In the genomic region with DNA sequence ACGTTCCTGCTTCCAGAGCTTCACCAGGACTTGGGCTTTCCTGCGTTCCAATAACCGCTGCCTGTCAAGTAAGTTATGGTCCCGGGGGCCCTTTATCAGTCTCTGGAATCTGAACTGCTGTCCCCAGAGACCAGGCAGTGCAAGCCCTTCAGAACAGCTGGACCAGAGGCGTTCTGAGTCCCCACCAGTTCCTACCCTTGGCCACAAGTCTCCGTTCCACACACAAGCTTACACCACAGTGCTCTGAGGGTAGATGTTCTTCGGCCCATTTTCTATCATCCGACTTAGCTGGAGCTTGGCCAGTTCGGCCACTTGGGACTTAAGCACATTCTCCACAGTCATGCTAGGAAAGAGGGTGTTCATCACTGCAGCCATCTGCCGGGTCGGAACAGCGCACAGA, we compare ENCODE assay signal across 20 mouse cellular contexts. TPM values are rescaled to one million over a fixed set of nuclear protein-coding genes. Genes with fewer than 3 reads are reported as not detected.
DNase-seq lines count a peak whose midpoint lies in the region; ATAC-seq lines count a peak whose summit lies in the region.
"Had no signal": no experiment of that assay in that cellular context is flagged by ENCODE, and none has a peak within 500 bp of the region (broad histone marks: within the 10 kb centered on the region; RNA-seq: fewer than 3 reads in every experiment).

No protein-coding gene starts in this region.

- H3K4me2 ChIP-seq in hindbrain, embryonic 11.5 days (replicated peaks; ENCODE audit: low read depth, low read length) = no peak overlapping the region
- H3K4me2 ChIP-seq in kidney, embryonic 16.5 days (replicated peaks; ENCODE audit: low read depth, low read length) = no peak overlapping the region
- H3K4me2 ChIP-seq: embryonic facial prominence, embryonic 15.5 days; heart, embryonic 12.5 days; hindbrain, embryonic 12.5 days had no signal

- peaks cover 13% of the 10 kb centered on the region for H3K36me3 ChIP-seq in hindbrain, embryonic 10.5 days
- H3K36me3 ChIP-seq in hindbrain, embryonic 11.5 days (ENCODE audit: control insufficient read depth, insufficient read depth, low read length) = no peaks in the 10 kb centered on the region
- peaks cover 3% of the 10 kb centered on the region; the same call in 1 of the 2 replicates for H3K36me3 ChIP-seq in kidney, embryonic 16.5 days (ENCODE audit: insufficient read depth, low read length)

- H3K9me3 ChIP-seq in hindbrain, embryonic 10.5 days = no peaks in the 10 kb centered on the region
- H3K9me3 ChIP-seq in hindbrain, embryonic 11.5 days (ENCODE audit: control insufficient read depth, low read length) = no peaks in the 10 kb centered on the region
- H3K9me3 ChIP-seq in kidney, embryonic 16.5 days (ENCODE audit: low read length) = no peaks in the 10 kb centered on the region
- H3K9me3 ChIP-seq: embryonic facial prominence, embryonic 15.5 days; forebrain, embryonic 10.5 days; heart, embryonic 12.5 days; hindbrain, embryonic 12.5 days had no signal

- H3K4me3 ChIP-seq in hindbrain, embryonic 10.5 days = no peak overlapping the region; the same call in 1 of the 2 replicates
- H3K4me3 ChIP-seq in hindbrain, embryonic 11.5 days (ENCODE audit: low read depth, low read length) = no peak overlapping the region
- H3K4me3 ChIP-seq in kidney, embryonic 16.5 days (ENCODE audit: low read length) = no peak overlapping the region
- H3K4me3 ChIP-seq: embryonic facial prominence, embryonic 15.5 days; erythroblast, embryonic 14.5 days; forebrain, embryonic 10.5 days; heart, embryonic 12.5 days; hindbrain, embryonic 12.5 days had no signal

- no peak overlapping the region for H3K9ac ChIP-seq in hindbrain, embryonic 11.5 days (ENCODE audit: low read depth, low read length)
- no peak overlapping the region for H3K9ac ChIP-seq in kidney, embryonic 16.5 days (replicated peaks; ENCODE audit: low read length)
- H3K9ac ChIP-seq: embryonic facial prominence, embryonic 15.5 days; heart, embryonic 12.5 days; hindbrain, embryonic 12.5 days had no signal

- no peaks in the 10 kb centered on the region; the same call in 1 of the 2 replicates for H3K27me3 ChIP-seq in hindbrain, embryonic 10.5 days (ENCODE audit: insufficient read depth, poor library complexity, severe bottlenecking)
- no peaks in the 10 kb centered on the region for H3K27me3 ChIP-seq in hindbrain, embryonic 11.5 days (ENCODE audit: control insufficient read depth, insufficient read depth, low read length)
- H3K27me3 ChIP-seq in kidney, embryonic 16.5 days (ENCODE audit: insufficient read depth, low read length) = no peaks in the 10 kb centered on the region
- H3K27me3 ChIP-seq: CH12.LX; embryonic facial prominence, embryonic 15.5 days; heart, embryonic 12.5 days; hindbrain, embryonic 12.5 days had no signal

- no peak for DNase-seq in hindbrain, embryonic 10.5 days (ENCODE audit: low spot score)
- no peak for DNase-seq in hindbrain, embryonic 11.5 days (ENCODE audit: low spot score)
- peak; percentile 55 for DNase-seq in kidney, postnatal 10 days
- peak; percentile 40 to 63 for DNase-seq in kidney, postnatal 25 days
- DNase-seq in thymus, postnatal 4 days = no peak
- DNase-seq: adrenal gland, adult 2 months; adrenal gland, postnatal 25 days; cerebellum, adult 18-20 months; cerebellum, adult 9-11 months; cerebellum, postnatal 36 days; gastrocnemius, postnatal 14 days had no signal

- ATAC-seq in hindbrain, embryonic 11.5 days (ENCODE audit: low FRiP score) = no peak
- ATAC-seq in kidney, embryonic 16.5 days (ENCODE audit: low FRiP score, low TSS enrichment) = no peak
- ATAC-seq: forebrain, embryonic 14.5 days; hindbrain, embryonic 16.5 days had no signal

- WGBS in hindbrain, embryonic 10.5 days = 76% methylated on average over 12 of the region's 12 CpGs
- 74% methylated on average over 12 of the region's 12 CpGs for WGBS in hindbrain, embryonic 11.5 days
- WGBS in kidney, embryonic 16.5 days = 61% methylated on average over 12 of the region's 12 CpGs

- peaks cover 54% of the 10 kb centered on the region for H3K4me1 ChIP-seq in hindbrain, embryonic 10.5 days (replicated peaks)
- no peaks in the 10 kb centered on the region for H3K4me1 ChIP-seq in hindbrain, embryonic 11.5 days (replicated peaks; ENCODE audit: control insufficient read depth, insufficient read depth, low read length)
- peaks cover 5% of the 10 kb centered on the region; the same call in 1 of the 2 replicates for H3K4me1 ChIP-seq in kidney, embryonic 16.5 days (ENCODE audit: insufficient read depth, low read length)
- H3K4me1 ChIP-seq: embryonic facial prominence, embryonic 15.5 days had no signal

- 0 out of 2 replicates have a peak overlapping the region, but pooled peaks have one; percentile 23 for H3K27ac ChIP-seq in hindbrain, embryonic 10.5 days
- no peak overlapping the region for H3K27ac ChIP-seq in hindbrain, embryonic 11.5 days (ENCODE audit: low read depth, low read length)
- H3K27ac ChIP-seq in kidney, embryonic 16.5 days (ENCODE audit: low read length) = no peak overlapping the region
- H3K27ac ChIP-seq: embryonic facial prominence, embryonic 15.5 days; forebrain, embryonic 10.5 days; hindbrain, embryonic 12.5 days had no signal

RNA-seq across cellular contexts. Expression of a gene that starts 8.2 kb away (rescaled TPM):
- polyA plus RNA-seq in hindbrain, embryonic 10.5 days (2016; fragmentation: Nextera tagmentation; extraction: Ambion mirVana) = 0.31 and 0.73 TPM in 2 replicates
- polyA plus RNA-seq in hindbrain, embryonic 11.5 days (2014; fragmentation: Nextera tagmentation; extraction: Ambion mirVana) = 0.22 and 0.34 TPM in 2 replicates
- 0.21 and 0.29 TPM in 2 replicates for polyA plus RNA-seq in kidney, embryonic 16.5 days (2015; fragmentation: Nextera tagmentation; extraction: Ambion mirVana)
- polyA plus RNA-seq: erythroblast, embryonic 14.5 days had no signal

RNA-seq across cellular contexts. Expression of a gene that starts 8.3 kb away (rescaled TPM):
- polyA plus RNA-seq in hindbrain, embryonic 10.5 days (2016; fragmentation: Nextera tagmentation; extraction: Ambion mirVana) = 5.7 and 7.2 TPM in 2 replicates
- polyA plus RNA-seq in hindbrain, embryonic 11.5 days (2014; fragmentation: Nextera tagmentation; extraction: Ambion mirVana) = 4.2 and 4.3 TPM in 2 replicates
- 6.1 and 6.8 TPM in 2 replicates for polyA plus RNA-seq in kidney, embryonic 16.5 days (2015; fragmentation: Nextera tagmentation; extraction: Ambion mirVana)
- polyA plus RNA-seq: erythroblast, embryonic 14.5 days had no signal

RNA-seq across cellular contexts. Expression of a gene that starts 10.2 kb away (rescaled TPM):
- 56.9 and 61.6 TPM in 2 replicates for polyA plus RNA-seq in hindbrain, embryonic 10.5 days (2016; fragmentation: Nextera tagmentation; extraction: Ambion mirVana)
- polyA plus RNA-seq in hindbrain, embryonic 11.5 days (2014; fragmentation: Nextera tagmentation; extraction: Ambion mirVana) = 53.1 and 53.5 TPM in 2 replicates
- polyA plus RNA-seq in kidney, embryonic 16.5 days (2015; fragmentation: Nextera tagmentation; extraction: Ambion mirVana) = 79.3 and 82.9 TPM in 2 replicates

RNA-seq across cellular contexts. Expression of a gene that starts 17.0 kb away (rescaled TPM):
- polyA plus RNA-seq in hindbrain, embryonic 10.5 days (2016; fragmentation: Nextera tagmentation; extraction: Ambion mirVana) = 1.1 and 1.2 TPM in 2 replicates
- 0.80 and 0.98 TPM in 2 replicates for polyA plus RNA-seq in hindbrain, embryonic 11.5 days (2014; fragmentation: Nextera tagmentation; extraction: Ambion mirVana)
- 0.29 and 0.32 TPM in 2 replicates for polyA plus RNA-seq in kidney, embryonic 16.5 days (2015; fragmentation: Nextera tagmentation; extraction: Ambion mirVana)
- polyA plus RNA-seq: adrenal gland, adult 2 months; erythroblast, embryonic 14.5 days had no signal

RNA-seq across cellular contexts. Expression of a gene that starts 26.4 kb away (rescaled TPM):
- polyA plus RNA-seq in hindbrain, embryonic 10.5 days (2016; fragmentation: Nextera tagmentation; extraction: Ambion mirVana) = 1.3 and 1.7 TPM in 2 replicates
- polyA plus RNA-seq in hindbrain, embryonic 11.5 days (2014; fragmentation: Nextera tagmentation; extraction: Ambion mirVana) = 2.3 and 3.0 TPM in 2 replicates
- polyA plus RNA-seq in kidney, embryonic 16.5 days (2015; fragmentation: Nextera tagmentation; extraction: Ambion mirVana) = 0.16 TPM in 1 of 2 replicates, not detected in the other
- polyA plus RNA-seq: adrenal gland, adult 2 months; erythroblast, embryonic 14.5 days; heart, embryonic 12.5 days had no signal

Comparison
In these comparisons a context has a peak if more than half of its experiments do, and no peak if none do; other contexts are left out.
1. DNase-seq: peak in kidney, postnatal 10 days (single experiment) and kidney, postnatal 25 days (2 of 2); none in hindbrain, embryonic 10.5 days (single experiment), hindbrain, embryonic 11.5 days (single experiment) and thymus, postnatal 4 days (single experiment).